Mouse (Mus musculus): ENCODE measurements at regions not wholly inside any gene's neighbourhood (a gene's known extent, or its start where the extent isn't known, plus 50 kb on each side); places are given as distances from the start of the nearest gene placed in this dataset.

- 9% methylated on average over 13 of the region's 13 CpGs for WGBS
- Histone ChIP-seq H3K4me2 (ENCODE audit: low read depth, low read length) (no peak overlapping the region), H3K9me3 (replicated peaks; ENCODE audit: control insufficient read depth, low read length) (no peaks in the 10 kb centered on the region), H3K4me3 (ENCODE audit: low read depth, low read length) (no peak overlapping the region), H3K9ac (replicated peaks; ENCODE audit: low read depth, low read length) (no peak overlapping the region), H3K27me3 (ENCODE audit: control insufficient read depth, insufficient read depth, low read length) (no peaks in the 10 kb centered on the region), H3K27ac (ENCODE audit: low read depth) (no peak overlapping the region), H3K36me3 (replicated peaks; ENCODE audit: control insufficient read depth, insufficient read depth, low read length) (no peaks in the 10 kb centered on the region), H3K4me1 (ENCODE audit: control insufficient read depth, insufficient read depth) (no peaks in the 10 kb centered on the region)
- no peak for TF ChIP-seq EP300 (IDR thresholded peaks at IDR 0.05; ENCODE audit: low read depth)
- peak; percentile 38 for TF ChIP-seq CTCF (IDR thresholded peaks at IDR 0.05; ENCODE audit: low read depth)
- DNase-seq (ENCODE audit: low spot score) (no peak), ATAC-seq (ENCODE audit: insufficient read depth, low read depth) (no peak)
Measured at GRCm38 (mm10) chr14:79843135-79843550, 72.0 kb upstream of the Pcdh8 start.

- H3K4me2 ChIP-seq (ENCODE audit: low read depth, low read length), result no peak overlapping the region
- ATAC-seq (ENCODE audit: insufficient read depth, low read depth) (no peak), DNase-seq (ENCODE audit: low spot score) (no peak)
- no peak overlapping the region for H3K27ac ChIP-seq (ENCODE audit: low read depth)
- H3K9ac ChIP-seq (replicated peaks; ENCODE audit: low read depth, low read length), result no peak overlapping the region
- no peaks in the 10 kb centered on the region for H3K9me3 ChIP-seq (replicated peaks; ENCODE audit: control insufficient read depth, low read length)
- 22% methylated on average over 3 of the region's 3 CpGs for WGBS
- TF ChIP-seq CTCF (IDR thresholded peaks at IDR 0.05; ENCODE audit: low read depth) (no peak), EP300 (IDR thresholded peaks at IDR 0.05; ENCODE audit: low read depth) (no peak)
- no peaks in the 10 kb centered on the region for H3K4me1 ChIP-seq (ENCODE audit: control insufficient read depth, insufficient read depth)
- H3K36me3 ChIP-seq (replicated peaks; ENCODE audit: control insufficient read depth, insufficient read depth, low read length), result no peaks in the 10 kb centered on the region
- no peaks in the 10 kb centered on the region for H3K27me3 ChIP-seq (ENCODE audit: control insufficient read depth, insufficient read depth, low read length)
- H3K4me3 ChIP-seq (ENCODE audit: low read depth, low read length), result no peak overlapping the region
Measured at GRCm38 (mm10) chr14:79842734-79843133, 71.6 kb upstream of the Pcdh8 start.

- Histone ChIP-seq H3K4me3 (ENCODE audit: low read depth, low read length) (no peak overlapping the region), H3K27ac (ENCODE audit: low read depth) (no peak overlapping the region), H3K9ac (replicated peaks; ENCODE audit: low read depth, low read length) (no peak overlapping the region), H3K9me3 (replicated peaks; ENCODE audit: control insufficient read depth, low read length) (no peaks in the 10 kb centered on the region), H3K4me1 (ENCODE audit: control insufficient read depth, insufficient read depth) (no peaks in the 10 kb centered on the region), H3K36me3 (replicated peaks; ENCODE audit: control insufficient read depth, insufficient read depth, low read length) (no peaks in the 10 kb centered on the region), H3K27me3 (ENCODE audit: control insufficient read depth, insufficient read depth, low read length) (no peaks in the 10 kb centered on the region), H3K4me2 (ENCODE audit: low read depth, low read length) (no peak overlapping the region)
- DNase-seq (ENCODE audit: low spot score) (no peak), ATAC-seq (ENCODE audit: insufficient read depth, low read depth) (no peak)
- no peak for TF ChIP-seq EP300 (IDR thresholded peaks at IDR 0.05; ENCODE audit: low read depth)
- no peak for TF ChIP-seq CTCF (IDR thresholded peaks at IDR 0.05; ENCODE audit: low read depth)
- 70% methylated on average over 5 of the region's 5 CpGs for WGBS
Measured at GRCm38 (mm10) chr14:79837101-79837500, 66.0 kb upstream of the Pcdh8 start.

GRCm38 (mm10) chr14:79836186-79836585, 65.1 kb upstream of the Pcdh8 start:
- ATAC-seq (ENCODE audit: insufficient read depth, low read depth), result no peak
- Histone ChIP-seq H3K9me3 (replicated peaks; ENCODE audit: control insufficient read depth, low read length) (no peaks in the 10 kb centered on the region), H3K4me3 (ENCODE audit: low read depth, low read length) (no peak overlapping the region), H3K27ac (ENCODE audit: low read depth) (no peak overlapping the region), H3K9ac (replicated peaks; ENCODE audit: low read depth, low read length) (no peak overlapping the region), H3K36me3 (replicated peaks; ENCODE audit: control insufficient read depth, insufficient read depth, low read length) (no peaks in the 10 kb centered on the region), H3K4me1 (ENCODE audit: control insufficient read depth, insufficient read depth) (no peaks in the 10 kb centered on the region), H3K27me3 (ENCODE audit: control insufficient read depth, insufficient read depth, low read length) (no peaks in the 10 kb centered on the region), H3K4me2 (ENCODE audit: low read depth, low read length) (no peak overlapping the region)
- 81% methylated on average over 5 of the region's 6 CpGs for WGBS
- TF ChIP-seq CTCF (IDR thresholded peaks at IDR 0.05; ENCODE audit: low read depth) (no peak), EP300 (IDR thresholded peaks at IDR 0.05; ENCODE audit: low read depth) (no peak)
- no peak for DNase-seq (ENCODE audit: low spot score)

- no peak overlapping the region for H3K27ac ChIP-seq (ENCODE audit: low read depth)
- H3K9ac ChIP-seq (replicated peaks; ENCODE audit: low read depth, low read length), result no peak overlapping the region
- WGBS, result 91% methylated on average over 11 of the region's 11 CpGs
- TF ChIP-seq EP300 (IDR thresholded peaks at IDR 0.05; ENCODE audit: low read depth), result no peak
- H3K27me3 ChIP-seq (ENCODE audit: control insufficient read depth, insufficient read depth, low read length), result no peaks in the 10 kb centered on the region
- peaks cover 5% of the 10 kb centered on the region for H3K4me1 ChIP-seq (ENCODE audit: control insufficient read depth, insufficient read depth)
- no peaks in the 10 kb centered on the region for H3K36me3 ChIP-seq (replicated peaks; ENCODE audit: control insufficient read depth, insufficient read depth, low read length)
- DNase-seq (ENCODE audit: low spot score) (no peak), ATAC-seq (ENCODE audit: insufficient read depth, low read depth) (no peak)
- no peak overlapping the region for H3K4me2 ChIP-seq (ENCODE audit: low read depth, low read length)
- no peak overlapping the region for H3K4me3 ChIP-seq (ENCODE audit: low read depth, low read length)
- no peaks in the 10 kb centered on the region for H3K9me3 ChIP-seq (replicated peaks; ENCODE audit: control insufficient read depth, low read length)
Measured at GRCm38 (mm10) chr14:79824670-79825446, 53.7 kb upstream of the Pcdh8 start.

Data from heart, postnatal 0 days (tissue).